Mouse (Mus musculus): ENCODE measurements around the gene Trim41. TPM values are rescaled to one million over a fixed set of nuclear protein-coding genes. Genes with fewer than 3 reads are reported as not detected.

Gene Trim41
- polyA plus RNA-seq, 1 experiment from 2014 or later, result 5.9 TPM

DNA sequence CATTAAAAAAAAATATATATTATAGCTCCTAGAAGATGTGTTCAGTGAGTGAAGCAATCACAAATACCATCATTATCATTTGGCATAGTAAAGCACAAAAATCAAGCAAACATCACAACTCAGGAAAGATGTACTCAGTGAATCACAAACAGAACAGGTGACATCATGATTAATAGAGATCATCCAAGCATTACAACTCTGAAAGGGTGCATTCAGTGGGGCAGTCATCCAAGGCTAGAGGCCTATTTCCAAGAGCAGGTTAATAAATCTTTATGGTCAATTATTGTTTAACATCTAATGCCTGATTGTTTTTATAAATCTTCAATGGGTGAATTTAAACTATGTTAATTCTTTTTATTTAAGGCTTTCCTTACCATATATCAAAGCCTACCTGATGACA is 23.7 kb upstream of the Trim41 start:
- Histone ChIP-seq H3K4me1 (ENCODE audit: control insufficient read depth, insufficient read depth, low read length) (peaks cover 15% of the 10 kb centered on the region), H3K27ac (ENCODE audit: low read length) (no peak overlapping the region), H3K9me3 (ENCODE audit: control insufficient read depth, low read length) (no peaks in the 10 kb centered on the region), H3K4me2 (ENCODE audit: low read depth, low read length) (no peak overlapping the region), H3K27me3 (replicated peaks; ENCODE audit: control insufficient read depth, insufficient read depth, low read length) (no peaks in the 10 kb centered on the region), H3K4me3 (ENCODE audit: low read length) (no peak overlapping the region), H3K9ac (ENCODE audit: low read depth, low read length) (no peak overlapping the region), H3K36me3 (ENCODE audit: control insufficient read depth, insufficient read depth, low read length) (no peaks in the 10 kb centered on the region)
- no peak for ATAC-seq

DNA sequence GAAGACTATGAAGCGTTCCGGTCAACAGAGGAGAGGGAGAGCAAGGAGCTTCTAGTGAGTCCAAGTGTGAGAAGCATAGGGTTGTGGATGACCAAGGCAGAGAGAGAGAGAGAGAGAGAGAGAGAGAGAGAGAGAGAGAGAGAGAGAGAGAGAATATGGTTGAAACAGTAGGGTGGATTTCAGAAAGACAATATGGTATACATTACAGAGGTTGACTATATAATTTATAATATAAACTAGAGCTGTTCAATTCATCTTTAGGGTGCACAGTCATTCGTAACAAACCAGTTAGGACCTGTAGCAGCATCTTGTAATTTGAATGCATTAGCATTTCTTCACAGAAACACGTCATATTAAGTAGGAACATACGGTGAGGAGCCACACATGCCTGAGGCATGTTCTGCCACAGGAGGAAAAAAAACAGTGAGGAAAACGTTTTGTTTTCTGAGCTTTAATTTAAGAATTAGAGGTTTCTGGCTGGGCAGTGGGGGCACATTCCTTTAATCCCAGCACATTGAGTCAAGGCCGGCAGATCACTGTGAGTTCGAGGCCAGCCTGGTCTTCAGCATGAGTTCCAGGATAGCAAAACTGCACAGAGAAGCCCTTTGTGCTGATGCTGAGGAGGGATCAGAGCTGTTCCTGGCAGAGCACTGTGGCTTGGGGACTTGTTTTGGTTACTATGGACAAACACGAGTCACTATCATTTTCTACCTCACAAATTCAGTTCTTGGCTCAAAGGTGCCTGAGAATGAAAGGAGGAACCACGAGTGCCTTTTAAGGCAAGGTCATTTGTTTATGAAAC is 21.9 kb upstream of the Trim41 start:
- peaks cover 12% of the 10 kb centered on the region for H3K4me1 ChIP-seq (ENCODE audit: control insufficient read depth, insufficient read depth, low read length)
- WGBS, result 82% methylated on average over 10 of the region's 10 CpGs
- H3K27me3 ChIP-seq (replicated peaks; ENCODE audit: control insufficient read depth, insufficient read depth, low read length), result no peaks in the 10 kb centered on the region
- no peaks in the 10 kb centered on the region for H3K36me3 ChIP-seq (ENCODE audit: control insufficient read depth, insufficient read depth, low read length)
- no peaks in the 10 kb centered on the region for H3K9me3 ChIP-seq (ENCODE audit: control insufficient read depth, low read length)
- H3K9ac ChIP-seq (ENCODE audit: low read depth, low read length), result 0 out of 2 replicates have a peak overlapping the region, but pooled peaks have one; percentile 82
- no peak overlapping the region for H3K4me3 ChIP-seq (ENCODE audit: low read length)
- H3K27ac ChIP-seq (ENCODE audit: low read length), result no peak overlapping the region
- H3K4me2 ChIP-seq (ENCODE audit: low read depth, low read length), result peak overlapping the region; percentile 89
- no peak for ATAC-seq

DNA sequence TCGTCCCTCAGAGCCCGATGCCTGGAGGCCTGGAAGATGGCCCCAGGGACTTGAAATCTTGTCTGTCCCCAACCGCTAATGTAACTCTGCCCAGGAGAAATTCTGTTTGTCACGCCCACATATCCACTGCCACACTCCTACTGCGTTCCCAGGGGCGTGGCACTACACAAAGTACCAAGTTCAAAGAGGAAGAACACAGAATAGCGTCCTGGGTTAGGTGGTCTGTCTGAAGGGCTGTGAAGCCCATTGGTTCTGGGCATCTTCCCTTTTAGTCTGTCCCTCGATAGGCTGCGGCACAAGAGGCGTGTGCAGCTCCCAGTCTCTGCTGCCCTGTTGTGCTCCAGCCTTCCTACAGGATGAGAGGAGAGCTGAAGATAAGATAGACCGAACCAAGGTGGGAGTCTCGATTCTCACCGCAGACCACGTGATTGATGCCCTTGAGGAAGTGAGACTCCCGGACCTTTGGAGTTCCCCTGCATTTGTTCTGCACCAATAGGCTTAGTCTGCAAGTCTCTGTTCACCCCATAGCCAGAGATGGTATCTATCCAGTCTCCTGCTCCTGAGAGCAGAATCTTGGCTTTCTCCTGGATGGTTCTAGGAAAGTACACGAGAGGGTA is 21.1 kb upstream of the Trim41 start:
- H3K27me3 ChIP-seq (replicated peaks; ENCODE audit: control insufficient read depth, insufficient read depth, low read length), result no peaks in the 10 kb centered on the region
- no peaks in the 10 kb centered on the region for H3K9me3 ChIP-seq (ENCODE audit: control insufficient read depth, low read length)
- WGBS, result 2% methylated on average over 16 of the region's 16 CpGs
- peak overlapping the region; percentile 68 for H3K27ac ChIP-seq (ENCODE audit: low read length)
- H3K4me1 ChIP-seq (ENCODE audit: control insufficient read depth, insufficient read depth, low read length), result peaks cover 12% of the 10 kb centered on the region
- H3K36me3 ChIP-seq (ENCODE audit: control insufficient read depth, insufficient read depth, low read length), result no peaks in the 10 kb centered on the region
- H3K4me2 ChIP-seq (ENCODE audit: low read depth, low read length), result peak overlapping the region; percentile 89
- H3K4me3 ChIP-seq (ENCODE audit: low read length), result peak overlapping the region; percentile 93
- ATAC-seq, result peak; percentile 73
- H3K9ac ChIP-seq (ENCODE audit: low read depth, low read length), result peak overlapping the region; percentile 82

DNA sequence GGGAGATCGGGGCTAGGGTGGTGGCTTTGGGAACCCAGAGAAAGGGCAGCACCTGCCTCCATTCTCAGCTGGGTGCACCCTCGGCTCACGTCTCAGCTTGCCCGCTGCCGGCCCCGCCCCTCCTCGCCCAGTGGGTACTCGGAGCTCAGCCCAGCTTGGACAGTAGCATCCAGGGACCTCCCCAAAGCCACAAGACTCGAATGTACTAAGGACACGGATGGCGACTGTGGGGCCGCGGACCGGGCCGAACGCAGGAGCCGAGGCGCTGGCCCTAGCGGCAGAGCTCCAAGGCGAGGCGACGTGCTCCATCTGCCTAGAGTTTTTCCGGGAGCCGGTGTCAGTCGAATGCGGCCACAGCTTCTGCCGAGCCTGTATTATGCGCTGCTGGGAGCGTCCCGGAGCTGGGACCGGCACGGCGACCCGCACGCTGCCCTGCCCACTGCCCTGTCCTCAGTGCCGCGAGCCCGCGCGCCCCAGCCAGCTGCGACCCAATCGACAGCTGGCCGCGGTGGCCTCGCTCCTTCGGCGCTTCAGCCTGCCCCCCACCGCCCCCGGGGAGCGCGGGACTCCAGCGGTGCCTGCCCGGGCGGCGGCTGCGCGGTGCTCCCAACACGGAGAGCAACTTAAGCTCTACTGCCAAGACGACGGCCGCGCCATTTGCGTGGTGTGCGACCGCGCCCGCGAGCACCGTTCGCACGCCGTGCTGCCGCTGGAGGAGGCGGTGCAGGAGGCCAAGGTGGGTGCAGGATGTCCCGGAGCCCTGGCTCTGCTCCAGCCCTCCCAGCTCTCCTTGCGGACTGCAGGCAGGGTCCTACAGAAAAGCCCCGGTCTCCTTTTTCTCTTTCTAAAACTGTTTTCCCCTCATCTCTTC is 20.4 kb upstream of the Trim41 start:
- WGBS, result under 1% methylated on average over 77 of the region's 77 CpGs
- H3K4me1 ChIP-seq (ENCODE audit: control insufficient read depth, insufficient read depth, low read length), result peaks cover 12% of the 10 kb centered on the region
- H3K4me3 ChIP-seq (ENCODE audit: low read length), result peak overlapping the region; percentile 93
- peak overlapping the region; percentile 68 for H3K27ac ChIP-seq (ENCODE audit: low read length)
- no peaks in the 10 kb centered on the region for H3K36me3 ChIP-seq (ENCODE audit: control insufficient read depth, insufficient read depth, low read length)
- peak; percentile 57 for ATAC-seq
- peak overlapping the region; percentile 89 for H3K4me2 ChIP-seq (ENCODE audit: low read depth, low read length)
- peak overlapping the region; percentile 82 for H3K9ac ChIP-seq (ENCODE audit: low read depth, low read length)
- H3K9me3 ChIP-seq (ENCODE audit: control insufficient read depth, low read length), result no peaks in the 10 kb centered on the region
- H3K27me3 ChIP-seq (replicated peaks; ENCODE audit: control insufficient read depth, insufficient read depth, low read length), result no peaks in the 10 kb centered on the region

DNA sequence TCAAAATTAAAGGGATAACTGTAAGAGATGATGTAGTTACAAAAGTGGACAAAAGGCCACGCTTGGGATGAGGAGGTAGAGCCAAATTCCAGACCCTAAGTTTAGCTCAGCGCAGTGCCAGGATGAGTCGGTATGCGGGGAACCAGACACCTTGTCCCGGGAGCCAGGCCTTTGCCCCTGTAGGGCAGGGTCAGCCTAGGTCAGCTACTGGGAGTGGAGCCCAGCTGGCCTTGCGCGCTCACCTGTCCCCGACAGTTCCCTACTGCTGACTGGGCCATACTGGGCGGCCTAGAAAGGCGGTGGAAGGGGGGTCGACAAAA is 19.8 kb upstream of the Trim41 start:
- H3K27ac ChIP-seq (ENCODE audit: low read length), result no peak overlapping the region
- peak overlapping the region; percentile 82 for H3K9ac ChIP-seq (ENCODE audit: low read depth, low read length)
- 17% methylated on average over 11 of the region's 11 CpGs for WGBS
- peak overlapping the region; percentile 93 for H3K4me3 ChIP-seq (ENCODE audit: low read length)
- peaks cover 12% of the 10 kb centered on the region for H3K4me1 ChIP-seq (ENCODE audit: control insufficient read depth, insufficient read depth, low read length)
- H3K36me3 ChIP-seq (ENCODE audit: control insufficient read depth, insufficient read depth, low read length), result no peaks in the 10 kb centered on the region
- peak; percentile 7; the same call in 1 of the 2 replicates for ATAC-seq
- H3K4me2 ChIP-seq (ENCODE audit: low read depth, low read length), result peak overlapping the region; percentile 89
- no peaks in the 10 kb centered on the region for H3K27me3 ChIP-seq (replicated peaks; ENCODE audit: control insufficient read depth, insufficient read depth, low read length)
- no peaks in the 10 kb centered on the region for H3K9me3 ChIP-seq (ENCODE audit: control insufficient read depth, low read length)

DNA sequence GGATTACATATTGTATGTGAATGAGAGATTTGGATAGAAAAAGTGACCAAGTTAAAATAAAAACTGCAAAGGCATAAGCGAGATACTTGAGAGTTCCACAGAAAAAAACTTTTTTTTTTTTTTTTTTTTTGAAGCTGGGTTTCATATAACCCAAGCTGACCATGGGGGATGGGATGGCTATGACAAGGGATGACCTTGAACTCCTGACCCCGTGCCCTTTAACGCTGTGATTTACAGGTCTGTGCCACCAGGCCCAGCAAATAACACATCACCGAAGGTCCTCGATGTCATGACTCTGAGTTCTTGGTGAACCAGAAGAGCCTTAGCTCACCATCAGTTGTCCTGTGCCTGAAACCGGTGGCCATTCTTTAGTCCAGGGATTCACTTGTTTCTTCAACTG is 18.8 kb upstream of the Trim41 start:
- no peak overlapping the region for H3K9ac ChIP-seq (ENCODE audit: low read depth, low read length)
- peaks cover 12% of the 10 kb centered on the region for H3K4me1 ChIP-seq (ENCODE audit: control insufficient read depth, insufficient read depth, low read length)
- H3K27ac ChIP-seq (ENCODE audit: low read length), result no peak overlapping the region
- no peak overlapping the region for H3K4me2 ChIP-seq (ENCODE audit: low read depth, low read length)
- H3K9me3 ChIP-seq (ENCODE audit: control insufficient read depth, low read length), result no peaks in the 10 kb centered on the region
- no peak for ATAC-seq
- no peaks in the 10 kb centered on the region for H3K36me3 ChIP-seq (ENCODE audit: control insufficient read depth, insufficient read depth, low read length)
- 79% methylated on average over 6 of the region's 6 CpGs for WGBS
- no peaks in the 10 kb centered on the region for H3K27me3 ChIP-seq (replicated peaks; ENCODE audit: control insufficient read depth, insufficient read depth, low read length)
- no peak overlapping the region for H3K4me3 ChIP-seq (ENCODE audit: low read length)

DNA sequence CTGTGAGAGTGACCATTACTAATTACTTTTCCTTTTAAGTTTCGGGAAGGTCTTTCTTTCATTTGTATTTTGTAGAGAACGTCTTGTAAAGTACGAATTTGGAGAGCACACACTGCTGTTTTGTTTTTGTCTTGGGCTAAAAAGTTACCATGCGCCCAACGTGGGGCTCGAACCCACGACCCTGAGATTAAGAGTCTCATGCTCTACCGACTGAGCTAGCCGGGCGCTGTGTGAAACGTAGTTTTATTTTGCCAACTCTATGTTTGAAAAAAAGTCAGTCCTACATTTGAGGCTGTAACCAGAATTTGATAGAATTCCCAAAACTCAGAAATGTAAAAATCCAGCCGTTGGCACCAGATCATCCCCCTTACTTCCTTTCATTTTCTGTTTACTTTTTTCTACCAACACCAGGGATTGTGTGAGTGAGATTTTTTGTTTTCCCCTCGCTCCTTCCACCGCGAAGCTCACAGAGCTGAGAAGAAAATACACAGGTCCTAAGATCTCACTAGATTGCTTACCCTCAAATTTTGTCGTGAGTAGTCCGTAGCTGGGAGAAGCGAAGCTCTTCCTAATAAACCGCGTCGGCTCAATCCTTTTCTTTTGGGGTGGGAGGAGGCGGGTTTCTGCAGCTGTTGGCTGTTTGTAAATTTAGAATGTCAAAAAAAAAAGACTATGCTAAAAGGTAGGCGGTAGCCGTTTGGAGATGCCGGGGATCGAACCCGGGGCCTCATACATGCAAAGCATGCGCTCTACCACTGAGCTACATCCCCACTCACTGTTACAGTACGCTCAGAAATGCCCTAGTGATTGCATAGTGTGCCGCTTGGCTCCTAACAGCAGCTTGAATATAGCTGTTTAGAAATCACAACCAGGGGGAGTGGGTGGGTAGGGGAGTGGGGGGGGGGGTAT is 16.8 kb upstream of the Trim41 start:
- H3K27ac ChIP-seq (ENCODE audit: low read length), result peak overlapping the region; percentile 77
- peaks cover 12% of the 10 kb centered on the region for H3K4me1 ChIP-seq (ENCODE audit: control insufficient read depth, insufficient read depth, low read length)
- H3K9me3 ChIP-seq (ENCODE audit: control insufficient read depth, low read length), result no peaks in the 10 kb centered on the region
- peak overlapping the region; percentile 66 for H3K4me3 ChIP-seq (ENCODE audit: low read length)
- peak overlapping the region; percentile 61 for H3K9ac ChIP-seq (ENCODE audit: low read depth, low read length)
- peak overlapping the region; percentile 60 for H3K4me2 ChIP-seq (ENCODE audit: low read depth, low read length)
- ATAC-seq, result peak; percentile 80
- H3K27me3 ChIP-seq (replicated peaks; ENCODE audit: control insufficient read depth, insufficient read depth, low read length), result no peaks in the 10 kb centered on the region
- under 1% methylated on average over 30 of the region's 30 CpGs for WGBS
- H3K36me3 ChIP-seq (ENCODE audit: control insufficient read depth, insufficient read depth, low read length), result no peaks in the 10 kb centered on the region

DNA sequence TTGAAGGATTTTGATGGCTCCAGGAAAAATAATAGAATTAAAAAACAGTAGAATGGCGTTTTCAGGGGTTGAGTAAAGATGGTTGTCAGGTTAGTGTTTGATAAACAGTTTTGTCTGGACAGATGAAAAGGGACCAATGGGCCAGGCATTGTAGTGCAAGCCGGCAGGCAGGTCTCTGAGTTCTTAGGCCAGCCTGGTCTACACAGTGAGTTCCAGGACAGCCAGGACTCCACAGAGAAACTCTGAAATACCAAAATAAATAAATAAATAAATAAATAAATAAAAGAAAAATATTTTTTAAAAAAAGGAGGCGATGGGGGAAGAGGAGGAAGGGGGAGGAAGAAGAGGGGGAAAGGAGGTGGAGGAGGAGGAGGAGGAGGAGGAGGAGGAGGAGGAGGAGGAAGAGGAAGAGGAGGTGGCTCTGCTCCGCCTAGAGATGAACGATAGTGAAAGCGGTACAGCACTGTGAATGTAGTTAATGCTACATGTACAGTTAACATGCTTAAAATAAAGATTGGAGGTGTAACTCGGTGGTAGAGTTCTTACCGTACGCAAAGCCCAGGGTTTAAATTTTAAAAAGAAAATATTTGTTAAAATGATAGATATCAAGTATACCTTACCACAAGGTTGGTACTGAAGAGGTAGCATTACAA is 16.1 kb upstream of the Trim41 start:
- Histone ChIP-seq H3K36me3 (ENCODE audit: control insufficient read depth, insufficient read depth, low read length) (no peaks in the 10 kb centered on the region), H3K4me2 (ENCODE audit: low read depth, low read length) (0 out of 2 replicates have a peak overlapping the region, but pooled peaks have one; percentile 35), H3K27me3 (replicated peaks; ENCODE audit: control insufficient read depth, insufficient read depth, low read length) (no peaks in the 10 kb centered on the region), H3K27ac (ENCODE audit: low read length) (no peak overlapping the region), H3K4me1 (ENCODE audit: control insufficient read depth, insufficient read depth, low read length) (peaks cover 6% of the 10 kb centered on the region), H3K9me3 (ENCODE audit: control insufficient read depth, low read length) (no peaks in the 10 kb centered on the region), H3K9ac (ENCODE audit: low read depth, low read length) (no peak overlapping the region), H3K4me3 (ENCODE audit: low read length) (peak overlapping the region; percentile 66)
- 36% methylated on average over 9 of the region's 9 CpGs for WGBS
- ATAC-seq, result peak; percentile 6; the same call in 1 of the 2 replicates

Data from intestine, embryonic 16.5 days (tissue).